Mouse (Mus musculus) forebrain, embryonic 11.5 days (tissue): ENCODE measurements around the gene Hdac9. TPM values are rescaled to one million over a fixed set of nuclear protein-coding genes. Genes with fewer than 3 reads are reported as not detected.

Source experiments
- ATAC-seq: fragments of 200-750 bp; cut with Nextera tagmentation; replicated peaks from 2 replicates; pipeline ENCODE4 v1.8.0; 2017; ENCODE audit warnings: moderate TSS enrichment; ENCODE audit not compliant: low FRiP score
- DNase-seq: peaks from one replicate; pipeline ENCODE4 v3.0.0-alpha.2; 2017; ENCODE audit warnings: low spot score
- H3K27ac ChIP-seq: fragments of 300-500 bp; sonication (generic); 2 replicates; pipeline ENCODE4 v1.5.1; 2014; ENCODE audit warnings: low read depth, low read length
- H3K27me3 ChIP-seq: fragments of 300-500 bp; sonication (generic); 2 replicates; pipeline ENCODE4 v1.6.1; 2014; ENCODE audit warnings: mild to moderate bottlenecking, low read length, mixed read lengths; ENCODE audit not compliant: control insufficient read depth, insufficient read depth
- H3K36me3 ChIP-seq: fragments of 300-500 bp; sonication (generic); 2 replicates; pipeline ENCODE4 v1.6.1; 2014; ENCODE audit warnings: mild to moderate bottlenecking, low read length, moderate library complexity, mixed read lengths; ENCODE audit not compliant: control insufficient read depth, insufficient read depth
- H3K4me1 ChIP-seq: fragments of 300-500 bp; sonication (generic); replicated peaks from 2 replicates; pipeline ENCODE4 v1.6.1; 2014; ENCODE audit warnings: low read length, mixed read lengths; ENCODE audit not compliant: control insufficient read depth, insufficient read depth
- H3K4me2 ChIP-seq: fragments of 300-500 bp; sonication (generic); 2 replicates; pipeline ENCODE4 v1.6.1; 2014; ENCODE audit warnings: low read depth, mild to moderate bottlenecking, low read length, moderate library complexity, mixed read lengths; ENCODE audit not compliant: severe bottlenecking
- H3K4me3 ChIP-seq: fragments of 300-500 bp; sonication (generic); 2 replicates; pipeline ENCODE4 v1.5.1; 2014; ENCODE audit warnings: low read depth, low read length
- H3K9ac ChIP-seq: fragments of 300-500 bp; sonication (generic); 2 replicates; pipeline ENCODE4 v1.6.1; 2014; ENCODE audit warnings: low read length
- H3K9me3 ChIP-seq: fragments of 300-500 bp; sonication (generic); 2 replicates; pipeline ENCODE4 v1.6.1; 2016; ENCODE audit warnings: low read length, mixed read lengths; ENCODE audit not compliant: control insufficient read depth
- WGBS: fragments of 180-500 bp; shearing (Covaris S2); extraction: QIAGEN DNeasy Blood & Tissue Kit; methylation state at CpG from one replicate; pipeline ENCODE4 v1.1.7; 2014; 5-methylcytosine and 5-hydroxymethylcytosine counted together
- polyA plus RNA-seq: library from polyadenylated mRNA; unstranded; fragments of >200 nt; fragmentation: Nextera tagmentation; extraction: Ambion mirVana; gene quantifications from 2 replicates; pipeline ENCODE4 v1.2.1, GENCODE M21; 2014

The Hdac9 gene
- polyA plus RNA-seq, 1 experiment from 2014 or later: 9.6 TPM

GRCm38 (mm10) chr12:34113336-34113735 lies 803.6 kb downstream of the Hdac9 start:
- Histone ChIP-seq H3K4me1 (no peaks in the 10 kb centered on the region), H3K36me3 (no peaks in the 10 kb centered on the region), H3K27me3 (no peaks in the 10 kb centered on the region), H3K4me2 (no peak overlapping the region), H3K9me3 (no peaks in the 10 kb centered on the region), H3K4me3 (no peak overlapping the region), H3K9ac (no peak overlapping the region), H3K27ac (no peak overlapping the region)
- no peak for ATAC-seq
- 63% methylated on average over 1 of the region's 1 CpGs for WGBS
- DNase-seq: no peak

GRCm38 (mm10) chr12:34092953-34093352 lies 823.9 kb downstream of the Hdac9 start:
- Histone ChIP-seq H3K9ac (no peak overlapping the region), H3K27ac (no peak overlapping the region), H3K36me3 (no peaks in the 10 kb centered on the region), H3K4me3 (no peak overlapping the region), H3K4me2 (no peak overlapping the region), H3K4me1 (no peaks in the 10 kb centered on the region), H3K9me3 (no peaks in the 10 kb centered on the region), H3K27me3 (no peaks in the 10 kb centered on the region)
- ATAC-seq: no peak
- 82% methylated on average over 4 of the region's 4 CpGs for WGBS
- no peak for DNase-seq

GRCm38 (mm10) chr12:34091851-34092250 lies 825.0 kb downstream of the Hdac9 start:
- Histone ChIP-seq H3K9me3 (no peaks in the 10 kb centered on the region), H3K4me1 (no peaks in the 10 kb centered on the region), H3K9ac (no peak overlapping the region), H3K27me3 (no peaks in the 10 kb centered on the region), H3K4me3 (no peak overlapping the region), H3K4me2 (no peak overlapping the region), H3K36me3 (no peaks in the 10 kb centered on the region), H3K27ac (no peak overlapping the region)
- DNase-seq (no peak), ATAC-seq (no peak)
- WGBS: 88% methylated on average over 1 of the region's 1 CpGs

GRCm38 (mm10) chr12:34087292-34087942 lies 829.5 kb downstream of the Hdac9 start:
- Histone ChIP-seq H3K27ac (no peak overlapping the region), H3K4me1 (no peaks in the 10 kb centered on the region), H3K4me3 (no peak overlapping the region), H3K36me3 (no peaks in the 10 kb centered on the region), H3K27me3 (no peaks in the 10 kb centered on the region), H3K4me2 (no peak overlapping the region), H3K9me3 (no peaks in the 10 kb centered on the region), H3K9ac (no peak overlapping the region)
- no peak for ATAC-seq
- WGBS: 83% methylated on average over 2 of the region's 2 CpGs
- no peak for DNase-seq

- H3K4me3 ChIP-seq: no peak overlapping the region
- H3K9me3 ChIP-seq: no peaks in the 10 kb centered on the region
- no peak for DNase-seq
- ATAC-seq: no peak
- H3K4me2 ChIP-seq: no peak overlapping the region
- no peak overlapping the region for H3K27ac ChIP-seq
- no peak overlapping the region for H3K9ac ChIP-seq
- no peaks in the 10 kb centered on the region for H3K27me3 ChIP-seq
- H3K36me3 ChIP-seq: no peaks in the 10 kb centered on the region
- 95% methylated on average over 2 of the region's 2 CpGs for WGBS
- H3K4me1 ChIP-seq: no peaks in the 10 kb centered on the region
These were observed 839.9 kb downstream of the Hdac9 start for GRCm38 (mm10) chr12:34076981-34077380.

GRCm38 (mm10) chr12:34075805-34076509 lies 840.9 kb downstream of the Hdac9 start:
- 83% methylated on average over 9 of the region's 9 CpGs for WGBS
- no peak for ATAC-seq

GRCm38 (mm10) chr12:34052508-34052907 lies 864.4 kb downstream of the Hdac9 start:
- Histone ChIP-seq H3K36me3 (no peaks in the 10 kb centered on the region), H3K27me3 (no peaks in the 10 kb centered on the region), H3K9ac (no peak overlapping the region), H3K4me1 (no peaks in the 10 kb centered on the region), H3K4me3 (no peak overlapping the region), H3K4me2 (no peak overlapping the region), H3K9me3 (no peaks in the 10 kb centered on the region), H3K27ac (no peak overlapping the region)
- 89% methylated on average over 5 of the region's 5 CpGs for WGBS
- ATAC-seq (no peak), DNase-seq (no peak)

More at GRCm38 (mm10) chr12:34075805-34076509, 840.9 kb downstream of the Hdac9 start:
- no peaks in the 10 kb centered on the region for H3K27me3 ChIP-seq
- H3K9ac ChIP-seq: no peak overlapping the region
- no peak overlapping the region for H3K4me2 ChIP-seq
- no peaks in the 10 kb centered on the region for H3K36me3 ChIP-seq
- H3K27ac ChIP-seq: no peak overlapping the region
- H3K9me3 ChIP-seq: no peaks in the 10 kb centered on the region
- no peaks in the 10 kb centered on the region for H3K4me1 ChIP-seq
- no peak overlapping the region for H3K4me3 ChIP-seq
- DNase-seq: no peak

GRCm38 (mm10) chr12:34052036-34052435 lies 864.9 kb downstream of the Hdac9 start:
- ATAC-seq: no peak
- 81% methylated on average over 3 of the region's 3 CpGs for WGBS
- H3K27me3 ChIP-seq: no peaks in the 10 kb centered on the region

GRCm38 (mm10) chr12:34051112-34051511 lies 865.8 kb downstream of the Hdac9 start:
- Histone ChIP-seq H3K36me3 (no peaks in the 10 kb centered on the region), H3K27ac (no peak overlapping the region), H3K4me1 (no peaks in the 10 kb centered on the region), H3K4me3 (no peak overlapping the region), H3K27me3 (no peaks in the 10 kb centered on the region), H3K4me2 (no peak overlapping the region), H3K9me3 (no peaks in the 10 kb centered on the region), H3K9ac (no peak overlapping the region)
- DNase-seq (peak; percentile 64), ATAC-seq (no peak)
- WGBS: 58% methylated on average over 7 of the region's 7 CpGs

More at GRCm38 (mm10) chr12:34052036-34052435, 864.9 kb downstream of the Hdac9 start:
- Histone ChIP-seq H3K4me3 (no peak overlapping the region), H3K9ac (no peak overlapping the region), H3K4me1 (no peaks in the 10 kb centered on the region), H3K36me3 (no peaks in the 10 kb centered on the region), H3K9me3 (no peaks in the 10 kb centered on the region), H3K27ac (no peak overlapping the region), H3K4me2 (no peak overlapping the region)
- DNase-seq: no peak
